Mouse (Mus musculus) megakaryocyte-erythroid progenitor cell, adult 5-6 weeks (primary cell): Measurements from ENCODE around the gene Olfr792. TPM values are rescaled to one million over a fixed set of nuclear protein-coding genes. Genes with fewer than 3 reads are reported as not detected.

Experiments
- ATAC-seq: replicated peaks from 2 replicates; pipeline ENCODE4 v1.8.0; 2016; ENCODE audit warnings: mild to moderate bottlenecking, inconsistent platforms; ENCODE audit not compliant: severe bottlenecking, poor library complexity, low FRiP score, low TSS enrichment
- total RNA-seq, 2 experiments: library from RNA; stranded (forward) in 1 of 2; stranded (reverse) in 1 of 2; fragments of 200-1000, 215-1000 nt in 1 of 2; fragments of >200 nt in 1 of 2; fragmentation: Nextera tagmentation in 1 of 2; gene quantifications; 2 replicates each; pipeline ENCODE4 v1.2.3; 2014 to 2017

Olfr792 gene
- total RNA-seq (2014; fragmentation: Nextera tagmentation) (not detected in 2 replicates), total RNA-seq (2017) (not detected in 2 replicates)

- ATAC-seq, result no peak
Observed at GRCm38 (mm10) chr10:129538862-129539261, at the start of gene Olfr792. Olfr792 (plus strand) TSS chr10:129539162.

GRCm38 (mm10) chr10:129490101-129490500 is 48.9 kb upstream of the Olfr792 start:
- no peak for ATAC-seq

GRCm38 (mm10) chr10:129498192-129498591 is 40.8 kb upstream of the Olfr792 start, which contains the start of gene Olfr790:
Olfr790 (plus strand) TSS chr10:129498492.
- ATAC-seq, result no peak

- ATAC-seq, result no peak
Observed at GRCm38 (mm10) chr10:129521492-129521891, 17.5 kb upstream of the Olfr792 start, which contains the start of gene Olfr791. Olfr791 (plus strand) TSS chr10:129521792.

- ATAC-seq, result no peak
Observed at GRCm38 (mm10) chr10:129549354-129549753, 10.4 kb downstream of the Olfr792 start.

- no peak for ATAC-seq
Observed at GRCm38 (mm10) chr10:129567355-129567754, 28.4 kb downstream of the Olfr792 start, which contains the start of gene Olfr794. Olfr794 (plus strand) TSS chr10:129567655.

DNA sequence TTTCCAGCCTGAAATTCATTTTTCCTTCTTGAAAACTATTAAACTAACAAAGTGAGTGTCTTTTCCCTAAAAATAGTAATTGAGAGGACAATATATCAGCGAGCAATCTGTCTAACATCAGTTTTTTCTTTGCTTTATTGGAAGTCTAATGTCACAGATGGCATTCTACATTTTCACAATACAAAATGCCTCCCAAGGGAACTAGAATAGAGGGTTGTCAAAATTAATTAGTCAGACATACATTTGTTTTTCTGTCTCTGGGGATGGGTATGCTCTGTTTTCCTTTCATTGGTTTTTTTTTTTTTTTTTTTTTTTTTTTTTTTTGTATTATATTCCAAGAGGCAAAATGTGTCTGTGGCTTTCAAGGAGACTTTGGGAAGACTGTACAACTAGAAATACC is 38.1 kb downstream of the Olfr792 start:
- no peak for ATAC-seq

Other genes starting within 250 kb of the Olfr792 start
- not detected in 2 replicates for gene Olfr780, start 221.0 kb upstream of the Olfr792 start, total RNA-seq (2014; fragmentation: Nextera tagmentation)
- gene Olfr780, start 221.0 kb upstream of the Olfr792 start, total RNA-seq (2017), result not detected in 2 replicates
- gene Olfr781, start 210.3 kb upstream of the Olfr792 start, total RNA-seq (2014; fragmentation: Nextera tagmentation), result not detected in 2 replicates
- gene Olfr781, start 210.3 kb upstream of the Olfr792 start, total RNA-seq (2017), result not detected in 2 replicates
- not detected in 2 replicates for gene Olfr782, start 190.3 kb upstream of the Olfr792 start, total RNA-seq (2014; fragmentation: Nextera tagmentation)
- gene Olfr782, start 190.3 kb upstream of the Olfr792 start, total RNA-seq (2017), result not detected in 2 replicates
- gene Olfr784, start 155.1 kb upstream of the Olfr792 start, total RNA-seq (2014; fragmentation: Nextera tagmentation), result 0.66 TPM in 1 of 2 replicates, not detected in the other
- gene Olfr784, start 155.1 kb upstream of the Olfr792 start, total RNA-seq (2017), result not detected in 2 replicates
- gene Olfr785, start 133.7 kb upstream of the Olfr792 start, total RNA-seq (2014; fragmentation: Nextera tagmentation), result not detected in 2 replicates
- gene Olfr785, start 133.7 kb upstream of the Olfr792 start, total RNA-seq (2017), result not detected in 2 replicates
- gene Olfr786, start 111.9 kb upstream of the Olfr792 start, total RNA-seq (2014; fragmentation: Nextera tagmentation), result not detected in 2 replicates
- gene Olfr786, start 111.9 kb upstream of the Olfr792 start, total RNA-seq (2017), result not detected in 2 replicates
- not detected in 2 replicates for gene Olfr787, start 77.3 kb upstream of the Olfr792 start, total RNA-seq (2014; fragmentation: Nextera tagmentation)
- gene Olfr787, start 77.3 kb upstream of the Olfr792 start, total RNA-seq (2017), result not detected in 2 replicates
- not detected in 2 replicates for gene Olfr788, start 68.2 kb upstream of the Olfr792 start, total RNA-seq (2014; fragmentation: Nextera tagmentation)
- gene Olfr788, start 68.2 kb upstream of the Olfr792 start, total RNA-seq (2017), result not detected in 2 replicates
- gene Olfr789, start 54.4 kb upstream of the Olfr792 start, total RNA-seq (2014; fragmentation: Nextera tagmentation), result not detected in 2 replicates
- gene Olfr789, start 54.4 kb upstream of the Olfr792 start, total RNA-seq (2017), result not detected in 2 replicates
- gene Olfr790, start 40.7 kb upstream of the Olfr792 start, total RNA-seq (2014; fragmentation: Nextera tagmentation), result not detected in 2 replicates
- gene Olfr790, start 40.7 kb upstream of the Olfr792 start, total RNA-seq (2017), result not detected in 2 replicates
- not detected in 2 replicates for gene Olfr791, start 17.4 kb upstream of the Olfr792 start, total RNA-seq (2014; fragmentation: Nextera tagmentation)
- not detected in 2 replicates for gene Olfr791, start 17.4 kb upstream of the Olfr792 start, total RNA-seq (2017)
- gene Olfr794, start 28.5 kb downstream of the Olfr792 start, total RNA-seq (2014; fragmentation: Nextera tagmentation), result not detected in 2 replicates
- gene Olfr794, start 28.5 kb downstream of the Olfr792 start, total RNA-seq (2017), result not detected in 2 replicates
- gene Olfr796, start 73.4 kb downstream of the Olfr792 start, total RNA-seq (2014; fragmentation: Nextera tagmentation), result not detected in 2 replicates
- not detected in 2 replicates for gene Olfr796, start 73.4 kb downstream of the Olfr792 start, total RNA-seq (2017)
- gene Olfr798, start 88.8 kb downstream of the Olfr792 start, total RNA-seq (2014; fragmentation: Nextera tagmentation), result not detected in 2 replicates
- gene Olfr798, start 88.8 kb downstream of the Olfr792 start, total RNA-seq (2017), result not detected in 2 replicates
- not detected in 2 replicates for gene Olfr799, start 98.3 kb downstream of the Olfr792 start, total RNA-seq (2014; fragmentation: Nextera tagmentation)
- not detected in 2 replicates for gene Olfr799, start 98.3 kb downstream of the Olfr792 start, total RNA-seq (2017)
- not detected in 2 replicates for gene Olfr800, start 118.5 kb downstream of the Olfr792 start, total RNA-seq (2014; fragmentation: Nextera tagmentation)
- not detected in 2 replicates for gene Olfr800, start 118.5 kb downstream of the Olfr792 start, total RNA-seq (2017)
- gene Olfr801, start 134.7 kb downstream of the Olfr792 start, total RNA-seq (2014; fragmentation: Nextera tagmentation), result not detected in 2 replicates
- gene Olfr801, start 134.7 kb downstream of the Olfr792 start, total RNA-seq (2017), result not detected in 2 replicates
- gene Olfr802, start 149.0 kb downstream of the Olfr792 start, total RNA-seq (2014; fragmentation: Nextera tagmentation), result not detected in 2 replicates
- gene Olfr802, start 149.0 kb downstream of the Olfr792 start, total RNA-seq (2017), result not detected in 2 replicates
- gene Olfr803, start 155.1 kb downstream of the Olfr792 start, total RNA-seq (2014; fragmentation: Nextera tagmentation), result not detected in 2 replicates
- gene Olfr803, start 155.1 kb downstream of the Olfr792 start, total RNA-seq (2017), result not detected in 2 replicates
- not detected in 2 replicates for gene Olfr804, start 164.0 kb downstream of the Olfr792 start, total RNA-seq (2014; fragmentation: Nextera tagmentation)
- gene Olfr804, start 164.0 kb downstream of the Olfr792 start, total RNA-seq (2017), result not detected in 2 replicates
- gene Olfr805, start 190.2 kb downstream of the Olfr792 start, total RNA-seq (2014; fragmentation: Nextera tagmentation), result not detected in 2 replicates
- gene Olfr805, start 190.2 kb downstream of the Olfr792 start, total RNA-seq (2017), result not detected in 2 replicates
- gene Olfr806, start 202.8 kb downstream of the Olfr792 start, total RNA-seq (2014; fragmentation: Nextera tagmentation), result not detected in 2 replicates
- not detected in 2 replicates for gene Olfr806, start 202.8 kb downstream of the Olfr792 start, total RNA-seq (2017)
- not detected in 2 replicates for gene Olfr807, start 218.6 kb downstream of the Olfr792 start, total RNA-seq (2014; fragmentation: Nextera tagmentation)
- gene Olfr807, start 218.6 kb downstream of the Olfr792 start, total RNA-seq (2017), result not detected in 2 replicates
- gene Olfr808, start 226.3 kb downstream of the Olfr792 start, total RNA-seq (2014; fragmentation: Nextera tagmentation), result 0.12 TPM in 1 of 2 replicates, not detected in the other
- gene Olfr808, start 226.3 kb downstream of the Olfr792 start, total RNA-seq (2017), result not detected in 2 replicates
- gene Olfr809, start 235.5 kb downstream of the Olfr792 start, total RNA-seq (2014; fragmentation: Nextera tagmentation), result not detected in 2 replicates
- gene Olfr809, start 235.5 kb downstream of the Olfr792 start, total RNA-seq (2017), result not detected in 2 replicates